Mouse (Mus musculus): ENCODE measurements around the gene Itga11. TPM values are rescaled to one million over a fixed set of nuclear protein-coding genes. Genes with fewer than 3 reads are reported as not detected.
"Not testable (repeated sequence)": the region's sequence is repeated elsewhere in the genome, so short reads cannot be mapped to it uniquely, and the experiment has no call there.

Gene Itga11
- polyA plus RNA-seq, 1 experiment from 2014 or later: 1.3 TPM

DNA sequence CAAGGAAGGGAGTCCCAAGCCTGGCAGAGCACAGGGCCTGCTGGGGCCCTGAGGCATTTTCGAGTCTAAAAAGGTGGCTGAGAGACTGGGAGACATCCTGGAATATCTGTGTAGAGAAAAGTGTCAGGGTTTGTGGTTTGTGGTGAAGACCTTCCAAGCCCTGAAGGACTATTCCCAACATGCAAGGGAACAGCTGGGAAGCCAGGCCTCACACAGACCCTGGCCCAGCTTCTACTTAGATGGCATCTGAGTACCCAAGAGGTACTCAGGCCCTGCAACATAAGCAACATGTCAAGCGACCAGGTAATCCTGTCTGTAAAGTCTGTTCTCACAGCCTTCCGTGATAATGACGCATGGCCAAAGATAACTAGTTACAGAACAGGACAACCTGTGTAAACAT lies 18.6 kb upstream of the Itga11 start:
- H3K27ac ChIP-seq: no peak overlapping the region
- H3K36me3 ChIP-seq (replicated peaks): no peaks in the 10 kb centered on the region
- H3K4me2 ChIP-seq: no peak overlapping the region
- H3K9me3 ChIP-seq: no peaks in the 10 kb centered on the region
- H3K4me3 ChIP-seq: no peak overlapping the region
- no peak for ATAC-seq (replicated peaks)
- no peaks in the 10 kb centered on the region for H3K4me1 ChIP-seq
- no peaks in the 10 kb centered on the region for H3K27me3 ChIP-seq (replicated peaks)
- 89% methylated on average over 4 of the region's 4 CpGs for WGBS
- no peak overlapping the region for H3K9ac ChIP-seq

- H3K27me3 ChIP-seq (replicated peaks); H3K27ac ChIP-seq; H3K9ac ChIP-seq; H3K4me3 ChIP-seq; ATAC-seq (replicated peaks); H3K9me3 ChIP-seq; H3K36me3 ChIP-seq (replicated peaks); H3K4me2 ChIP-seq; H3K4me1 ChIP-seq: not testable (repeated sequence)
- WGBS: 96% methylated on average over 9 of the region's 9 CpGs
Observed at GRCm38 (mm10) chr9:62660971-62661370, 16.7 kb upstream of the Itga11 start.

- Histone ChIP-seq H3K4me1 (no peaks in the 10 kb centered on the region), H3K27me3 (replicated peaks) (no peaks in the 10 kb centered on the region), H3K36me3 (replicated peaks) (no peaks in the 10 kb centered on the region), H3K9ac (no peak overlapping the region), H3K4me3 (no peak overlapping the region), H3K4me2 (no peak overlapping the region), H3K27ac (no peak overlapping the region), H3K9me3 (no peaks in the 10 kb centered on the region)
- 69% methylated on average over 2 of the region's 2 CpGs for WGBS
- ATAC-seq (replicated peaks): no peak
Observed at GRCm38 (mm10) chr9:62663443-62663842, 14.2 kb upstream of the Itga11 start.

DNA sequence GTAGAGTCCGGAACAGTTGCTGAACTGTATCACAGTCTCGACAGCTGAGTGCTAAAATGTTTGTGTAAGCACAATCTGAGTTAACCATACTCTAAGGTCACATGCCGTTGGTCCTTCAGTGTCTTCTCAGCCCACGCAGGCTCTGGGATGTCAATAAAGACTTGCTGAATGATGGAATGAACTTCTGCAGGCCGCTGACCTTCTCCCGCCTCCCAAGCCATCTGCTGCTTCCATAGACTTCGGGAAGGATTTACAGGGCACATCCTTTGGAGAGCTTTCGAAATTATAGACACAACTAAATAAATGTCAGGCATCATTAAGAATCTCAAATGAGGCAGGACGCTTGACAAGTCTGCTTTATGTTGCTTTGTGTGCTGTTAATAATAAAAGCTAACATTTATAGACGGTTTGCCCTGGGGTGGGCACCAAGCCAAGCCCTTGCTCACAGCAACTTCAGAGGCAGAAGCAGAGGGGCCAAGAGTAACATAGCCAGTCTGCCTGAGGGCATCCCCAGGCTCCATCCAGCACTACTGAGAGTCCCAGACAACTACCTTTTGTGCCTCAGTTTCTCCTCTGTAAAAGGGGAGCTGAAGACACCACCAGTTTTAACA lies 13.4 kb upstream of the Itga11 start:
- Histone ChIP-seq H3K4me1 (no peaks in the 10 kb centered on the region), H3K27ac (no peak overlapping the region), H3K9me3 (no peaks in the 10 kb centered on the region), H3K4me2 (no peak overlapping the region), H3K27me3 (replicated peaks) (no peaks in the 10 kb centered on the region), H3K4me3 (no peak overlapping the region), H3K9ac (no peak overlapping the region), H3K36me3 (replicated peaks) (no peaks in the 10 kb centered on the region)
- no peak for ATAC-seq (replicated peaks)
- WGBS: 58% methylated on average over 10 of the region's 10 CpGs

GRCm38 (mm10) chr9:62665892-62666291 lies 11.7 kb upstream of the Itga11 start:
- no peak for ATAC-seq (replicated peaks)
- Histone ChIP-seq H3K4me2 (no peak overlapping the region), H3K9ac (no peak overlapping the region), H3K36me3 (replicated peaks) (no peaks in the 10 kb centered on the region), H3K4me3 (no peak overlapping the region), H3K9me3 (no peaks in the 10 kb centered on the region), H3K27ac (no peak overlapping the region), H3K27me3 (replicated peaks) (no peaks in the 10 kb centered on the region), H3K4me1 (no peaks in the 10 kb centered on the region)
- 77% methylated on average over 4 of the region's 4 CpGs for WGBS

DNA sequence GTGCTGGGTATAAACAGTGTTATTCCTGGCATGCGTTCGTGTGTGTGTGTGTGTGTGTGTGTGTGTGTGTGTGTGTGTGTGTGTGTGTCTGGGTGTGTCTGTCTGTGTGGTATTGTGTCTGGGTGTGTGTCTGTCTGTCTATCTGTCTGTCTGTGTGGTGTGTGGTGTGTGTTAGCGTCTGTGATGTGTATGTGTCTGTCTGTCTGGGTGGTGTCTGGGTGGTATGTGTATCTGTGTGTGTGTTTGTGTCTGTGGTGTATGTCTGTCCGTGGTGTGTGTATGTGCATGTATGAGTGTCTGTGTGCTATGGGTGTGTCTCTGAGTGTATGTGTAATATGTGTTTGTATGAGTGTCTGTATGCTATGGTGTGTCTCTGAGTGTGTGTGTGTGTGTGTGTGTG lies 9.1 kb upstream of the Itga11 start:
- H3K36me3 ChIP-seq (replicated peaks): no peaks in the 10 kb centered on the region
- no peak overlapping the region for H3K4me3 ChIP-seq
- no peaks in the 10 kb centered on the region for H3K9me3 ChIP-seq
- ATAC-seq (replicated peaks): no peak
- no peaks in the 10 kb centered on the region for H3K27me3 ChIP-seq (replicated peaks)
- H3K9ac ChIP-seq: no peak overlapping the region
- H3K27ac ChIP-seq: no peak overlapping the region
- no peak overlapping the region for H3K4me2 ChIP-seq
- WGBS: 86% methylated on average over 4 of the region's 4 CpGs
- no peaks in the 10 kb centered on the region for H3K4me1 ChIP-seq

DNA sequence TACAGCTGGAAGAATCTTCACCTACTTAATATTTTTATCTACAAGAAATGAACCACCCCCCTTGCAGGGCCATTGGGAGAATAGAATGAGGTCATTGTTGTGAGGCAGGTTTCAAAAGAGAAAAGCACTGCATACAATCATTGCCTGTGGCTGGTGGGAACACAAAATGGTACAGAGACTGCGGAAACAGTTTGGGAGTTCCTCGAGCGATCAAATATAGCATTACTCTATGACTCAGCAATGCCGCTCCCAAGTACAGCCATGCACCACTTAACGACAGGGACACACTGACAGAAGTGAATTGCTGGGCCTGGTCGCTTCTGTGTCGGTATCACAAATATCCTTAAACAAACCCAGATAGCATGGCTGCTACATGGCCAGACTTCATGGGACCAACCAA lies 4.4 kb upstream of the Itga11 start:
- H3K9me3 ChIP-seq: no peaks in the 10 kb centered on the region
- H3K27ac ChIP-seq: no peak overlapping the region
- peaks cover 9% of the 10 kb centered on the region for H3K4me1 ChIP-seq
- WGBS: 91% methylated on average over 7 of the region's 7 CpGs
- no peaks in the 10 kb centered on the region for H3K36me3 ChIP-seq (replicated peaks)
- peaks cover 17% of the 10 kb centered on the region for H3K27me3 ChIP-seq (replicated peaks)
- ATAC-seq (replicated peaks): no peak
- no peak overlapping the region for H3K4me2 ChIP-seq
- no peak overlapping the region for H3K9ac ChIP-seq
- H3K4me3 ChIP-seq: no peak overlapping the region

DNA sequence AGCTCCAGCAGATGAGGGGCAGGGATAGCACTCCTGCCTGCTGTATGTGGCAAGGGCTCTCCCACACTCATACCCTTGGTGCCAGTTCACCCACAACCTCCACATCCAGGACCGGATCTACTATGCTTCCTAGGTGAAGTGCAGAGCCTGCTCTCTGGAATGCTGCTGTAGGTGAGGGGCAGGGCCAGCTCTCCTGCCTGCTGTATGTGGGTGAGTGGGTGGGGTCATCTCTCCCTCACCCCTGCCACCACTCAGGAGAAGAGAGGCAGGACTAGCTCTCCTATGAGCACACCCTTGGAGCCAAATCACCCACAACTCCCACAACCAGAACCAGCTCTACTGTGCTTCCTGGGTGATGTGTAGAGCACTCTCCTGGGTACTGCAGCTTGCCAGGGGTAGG lies 2.5 kb upstream of the Itga11 start:
- 87% methylated on average over 1 of the region's 1 CpGs for WGBS
- Histone ChIP-seq H3K27me3 (replicated peaks) (peaks cover 32% of the 10 kb centered on the region), H3K9ac (no peak overlapping the region), H3K9me3 (no peaks in the 10 kb centered on the region), H3K4me3 (no peak overlapping the region), H3K27ac (no peak overlapping the region), H3K4me2 (no peak overlapping the region), H3K36me3 (replicated peaks) (no peaks in the 10 kb centered on the region), H3K4me1 (peaks cover 16% of the 10 kb centered on the region)
- ATAC-seq (replicated peaks): no peak

DNA sequence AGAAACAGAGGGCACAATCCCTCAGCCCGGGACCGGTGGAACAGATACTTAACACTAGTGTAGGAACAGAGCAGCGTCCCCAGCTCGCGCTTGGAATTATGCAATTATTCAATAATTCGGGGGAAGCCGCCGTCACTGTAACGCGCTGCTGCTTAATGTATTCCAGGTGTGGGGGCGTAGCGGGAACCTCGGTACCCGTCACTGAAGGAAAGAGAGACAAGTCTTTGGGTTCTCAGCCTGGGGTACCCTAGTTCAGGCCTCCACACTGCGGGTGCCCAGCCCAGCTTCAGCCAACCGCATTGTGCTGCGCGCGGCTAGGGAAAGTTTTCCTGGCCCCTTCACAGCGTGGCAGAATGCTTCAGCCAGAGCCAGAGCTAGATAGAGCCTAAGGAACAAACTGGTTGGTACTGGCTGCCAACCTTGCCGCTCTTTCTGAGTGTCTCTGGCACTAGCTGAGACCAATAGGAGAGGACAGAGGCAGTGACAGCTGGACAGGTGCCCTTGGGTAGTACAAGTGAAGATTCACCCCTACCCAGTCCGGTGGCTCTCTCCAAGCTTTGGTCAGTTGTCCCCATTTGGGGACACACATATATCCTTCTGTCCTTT lies 1.0 kb downstream of the Itga11 start:
- no peak overlapping the region for H3K27ac ChIP-seq
- H3K4me3 ChIP-seq: peak overlapping the region; percentile 38
- ATAC-seq (replicated peaks): no peak
- H3K9ac ChIP-seq: no peak overlapping the region
- 4% methylated on average over 22 of the region's 22 CpGs for WGBS
- H3K4me2 ChIP-seq: peak overlapping the region; percentile 70
- no peaks in the 10 kb centered on the region for H3K9me3 ChIP-seq
- H3K27me3 ChIP-seq (replicated peaks): peaks cover 32% of the 10 kb centered on the region
- H3K4me1 ChIP-seq: peaks cover 16% of the 10 kb centered on the region
- no peaks in the 10 kb centered on the region for H3K36me3 ChIP-seq (replicated peaks)

DNA sequence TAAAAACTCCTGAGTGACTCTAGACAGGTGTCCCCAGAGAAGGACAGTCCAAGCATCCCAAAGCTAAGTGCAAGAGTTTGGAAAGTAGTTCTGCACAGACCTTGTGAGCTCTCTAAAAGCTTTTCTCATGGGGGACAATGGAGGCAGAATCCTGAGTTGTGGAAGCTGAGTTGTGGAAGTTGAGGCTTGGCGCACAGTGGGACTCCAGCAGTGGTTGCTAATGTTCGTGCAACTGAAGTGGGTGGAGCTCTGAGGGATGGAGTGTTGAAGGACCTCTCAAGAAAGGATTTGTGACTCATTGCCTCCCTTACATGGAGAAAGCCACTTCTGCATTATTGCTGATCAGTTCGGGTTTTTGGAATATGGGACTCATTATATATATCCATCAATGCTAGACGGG lies 1.8 kb downstream of the Itga11 start:
- H3K9ac ChIP-seq: no peak overlapping the region
- 70% methylated on average over 4 of the region's 4 CpGs for whole genome bisulfite sequencing
- H3K9me3 ChIP-seq: no peaks in the 10 kb centered on the region
- H3K4me1 ChIP-seq: peaks cover 16% of the 10 kb centered on the region
- H3K4me3 ChIP-seq: no peak overlapping the region
- H3K36me3 ChIP-seq (replicated peaks): no peaks in the 10 kb centered on the region
- no peak for ATAC-seq (replicated peaks)
- peaks cover 32% of the 10 kb centered on the region for H3K27me3 ChIP-seq (replicated peaks)
- no peak overlapping the region for H3K4me2 ChIP-seq
- H3K27ac ChIP-seq: no peak overlapping the region

- H3K4me2 ChIP-seq: no peak overlapping the region
- no peak overlapping the region for H3K27ac ChIP-seq
- no peak overlapping the region for H3K9ac ChIP-seq
- H3K27me3 ChIP-seq (replicated peaks): peaks cover 6% of the 10 kb centered on the region
- H3K9me3 ChIP-seq: no peaks in the 10 kb centered on the region
- no peaks in the 10 kb centered on the region for H3K4me1 ChIP-seq
- H3K36me3 ChIP-seq (replicated peaks): no peaks in the 10 kb centered on the region
- WGBS: 89% methylated on average over 7 of the region's 7 CpGs
- no peak for ATAC-seq (replicated peaks)
- no peak overlapping the region for H3K4me3 ChIP-seq
Observed at GRCm38 (mm10) chr9:62684311-62684710, 6.7 kb downstream of the Itga11 start.

DNA sequence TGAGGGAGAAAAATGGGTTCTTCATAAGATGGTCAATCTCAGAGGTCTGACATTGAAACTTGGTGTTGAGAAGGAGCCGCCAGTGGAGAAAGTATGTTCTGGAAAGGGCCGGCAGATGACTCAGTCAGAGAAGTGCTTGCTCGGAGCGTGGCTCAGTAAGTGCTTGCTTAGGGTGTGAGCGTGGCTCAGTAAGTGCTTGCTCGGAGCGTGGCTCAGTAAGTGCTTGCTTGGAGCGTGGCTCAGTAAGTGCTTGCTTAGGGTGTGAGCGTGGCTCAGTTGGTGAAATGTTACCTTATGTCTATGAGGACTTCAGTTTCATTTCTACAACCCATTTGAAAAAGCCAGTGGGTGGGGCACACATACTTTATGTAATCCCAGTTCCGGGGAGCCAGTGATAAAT lies 12.1 kb downstream of the Itga11 start:
- no peaks in the 10 kb centered on the region for H3K9me3 ChIP-seq
- no peaks in the 10 kb centered on the region for H3K36me3 ChIP-seq (replicated peaks)
- H3K4me3 ChIP-seq: no peak overlapping the region
- no peaks in the 10 kb centered on the region for H3K4me1 ChIP-seq
- H3K27ac ChIP-seq: no peak overlapping the region
- no peak overlapping the region for H3K4me2 ChIP-seq
- H3K27me3 ChIP-seq (replicated peaks): no peaks in the 10 kb centered on the region
- ATAC-seq (replicated peaks): no peak
- H3K9ac ChIP-seq: no peak overlapping the region
- 93% methylated on average over 10 of the region's 10 CpGs for whole genome bisulfite sequencing

DNA sequence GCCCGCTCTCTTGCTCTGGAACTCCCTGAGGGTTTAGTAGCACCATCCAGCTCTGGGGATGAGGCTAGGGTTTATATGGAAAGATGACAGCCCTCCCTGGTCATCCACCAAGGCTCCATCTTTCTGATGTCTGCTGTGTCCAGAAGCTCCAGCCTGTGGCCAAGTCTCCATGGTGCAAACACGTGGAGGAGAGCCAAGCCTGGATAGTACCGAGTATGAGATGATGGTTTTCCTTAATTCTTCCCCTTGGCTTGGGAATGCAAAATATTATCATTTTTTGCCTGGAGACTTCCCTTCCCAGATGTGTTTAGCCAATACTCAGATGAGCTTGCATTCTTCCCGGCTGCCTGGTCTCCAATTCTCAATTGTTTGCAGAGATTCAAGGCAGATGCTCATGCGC lies 16.4 kb downstream of the Itga11 start:
- no peak for ATAC-seq (replicated peaks)
- Histone ChIP-seq H3K9me3 (no peaks in the 10 kb centered on the region), H3K27ac (no peak overlapping the region), H3K9ac (no peak overlapping the region), H3K36me3 (replicated peaks) (no peaks in the 10 kb centered on the region), H3K4me1 (no peaks in the 10 kb centered on the region), H3K4me2 (no peak overlapping the region), H3K27me3 (replicated peaks) (no peaks in the 10 kb centered on the region), H3K4me3 (no peak overlapping the region)
- WGBS: 86% methylated on average over 5 of the region's 5 CpGs

All from midbrain, embryonic 15.5 days (tissue).